Mouse (Mus musculus): ENCODE measurements around the gene Ern2.

GRCm38 (mm10) chr7:122229916-122230315 lies 43.9 kb upstream of the Ern2 start:
- TF ChIP-seq POLR2A (IDR thresholded peaks at IDR 0.05; ENCODE audit: borderline replicate concordance, extremely low read depth, low read depth, low read length) (no peak), CTCF (IDR thresholded peaks at IDR 0.05; ENCODE audit: insufficient read depth, low read length) (no peak)

Data from lung, adult 2 months (tissue).